9 mouse cellular contexts compared by ENCODE assay signal in genomic region chr17:35115046-35116019, GRCm38 (mm10). TPM values are rescaled to one million over a fixed set of nuclear protein-coding genes. Genes with fewer than 3 reads are reported as not detected.
A peak's percentile ranks its signal among the peaks of the same experiment; 100 is the strongest.
DNase-seq lines count a peak whose midpoint lies in the region; ATAC-seq and TF ChIP-seq lines count a peak whose summit lies in the region.
"Had no signal": no experiment of that assay in that cellular context is flagged by ENCODE, and none has a peak within 500 bp of the region (broad histone marks: within the 10 kb centered on the region; RNA-seq: fewer than 3 reads in every experiment).

Gene Ly6g5b (minus strand): TSS chr17:35115428.

- no peak within 1 kb of the TSS for H3K4me3 ChIP-seq in intestine, postnatal 0 days (ENCODE audit: low read depth, low read length)
- H3K4me3 ChIP-seq in intestine, embryonic 15.5 days (replicated peaks): no peak within 1 kb of the TSS
- H3K4me3 ChIP-seq in embryonic facial prominence, embryonic 11.5 days (ENCODE audit: low read depth, low read length): no peak within 1 kb of the TSS
- H3K4me3 ChIP-seq: limb, embryonic 12.5 days had no signal

- TF ChIP-seq CTCF in intestine, postnatal 0 days (IDR thresholded peaks at IDR 0.05; ENCODE audit: low read depth): peak; percentile 73

- H3K9me3 ChIP-seq in intestine, postnatal 0 days (ENCODE audit: control insufficient read depth): no peaks in the 10 kb centered on the region
- no peaks in the 10 kb centered on the region for H3K9me3 ChIP-seq in intestine, embryonic 15.5 days
- H3K9me3 ChIP-seq in embryonic facial prominence, embryonic 11.5 days (replicated peaks; ENCODE audit: control insufficient read depth, low read length): no peaks in the 10 kb centered on the region
- H3K9me3 ChIP-seq: limb, embryonic 12.5 days had no signal

- peaks cover 38% of the 10 kb centered on the region for H3K36me3 ChIP-seq in intestine, postnatal 0 days (ENCODE audit: control insufficient read depth, insufficient read depth)
- H3K36me3 ChIP-seq in intestine, embryonic 15.5 days: peaks cover 33% of the 10 kb centered on the region
- peaks cover 15% of the 10 kb centered on the region for H3K36me3 ChIP-seq in embryonic facial prominence, embryonic 11.5 days (replicated peaks; ENCODE audit: control insufficient read depth, insufficient read depth, low read depth, low read length)

- no peak within 1 kb of the TSS for H3K4me2 ChIP-seq in intestine, postnatal 0 days (replicated peaks; ENCODE audit: low read depth)
- no peak within 1 kb of the TSS for H3K4me2 ChIP-seq in intestine, embryonic 15.5 days (replicated peaks)
- no peak within 1 kb of the TSS for H3K4me2 ChIP-seq in embryonic facial prominence, embryonic 11.5 days (ENCODE audit: low read depth, low read length)
- H3K4me2 ChIP-seq: limb, embryonic 12.5 days had no signal

- H3K27ac ChIP-seq in intestine, postnatal 0 days (ENCODE audit: low read depth, low read length): no peak within 1 kb of the TSS
- no peak within 1 kb of the TSS for H3K27ac ChIP-seq in intestine, embryonic 15.5 days
- H3K27ac ChIP-seq in embryonic facial prominence, embryonic 11.5 days (replicated peaks; ENCODE audit: low read depth, low read length): no peak within 1 kb of the TSS
- H3K27ac ChIP-seq: limb, embryonic 12.5 days had no signal

- H3K9ac ChIP-seq in intestine, postnatal 0 days (ENCODE audit: low read depth, low read length): no peak within 1 kb of the TSS
- no peak within 1 kb of the TSS for H3K9ac ChIP-seq in intestine, embryonic 15.5 days
- H3K9ac ChIP-seq in embryonic facial prominence, embryonic 11.5 days (replicated peaks; ENCODE audit: low read length): no peak within 1 kb of the TSS
- H3K9ac ChIP-seq: limb, embryonic 12.5 days had no signal

- no peaks in the 10 kb centered on the region for H3K27me3 ChIP-seq in intestine, postnatal 0 days (replicated peaks; ENCODE audit: control insufficient read depth, insufficient read depth, low read length)
- H3K27me3 ChIP-seq in intestine, embryonic 15.5 days (replicated peaks): no peaks in the 10 kb centered on the region
- no peaks in the 10 kb centered on the region for H3K27me3 ChIP-seq in embryonic facial prominence, embryonic 11.5 days (ENCODE audit: control insufficient read depth, insufficient read depth, low read length)
- H3K27me3 ChIP-seq: limb, embryonic 12.5 days had no signal

- peak; percentile 34 for DNase-seq in ES-CJ7 (ENCODE audit: low read depth, low spot score)
- DNase-seq in embryonic facial prominence, embryonic 11.5 days (ENCODE audit: low spot score): peak; percentile 30
- DNase-seq in natural killer cell, adult 2 months (ENCODE audit: low spot score in 2 of 2): peak; percentile 27 to 52
- no peak for DNase-seq in frontal cortex, postnatal 14 days (ENCODE audit: low spot score in 2 of 2)
- DNase-seq in left cerebral cortex, adult 8-10 months (ENCODE audit: low spot score in 2 of 2): no peak
- DNase-seq in gastrocnemius, adult 8-10 months (ENCODE audit: low spot score in 2 of 2): no peak

- WGBS in intestine, postnatal 0 days: 85% methylated on average over 8 of the region's 8 CpGs
- 87% methylated on average over 8 of the region's 8 CpGs for WGBS in intestine, embryonic 15.5 days
- WGBS in embryonic facial prominence, embryonic 11.5 days: 84% methylated on average over 8 of the region's 8 CpGs

- H3K4me1 ChIP-seq in intestine, postnatal 0 days (replicated peaks; ENCODE audit: control insufficient read depth, insufficient read depth, low read length): no peaks in the 10 kb centered on the region
- peaks cover 8% of the 10 kb centered on the region for H3K4me1 ChIP-seq in intestine, embryonic 15.5 days (replicated peaks)
- H3K4me1 ChIP-seq in embryonic facial prominence, embryonic 11.5 days (ENCODE audit: control insufficient read depth, insufficient read depth, low read length): peaks cover 2% of the 10 kb centered on the region; the same call in 1 of the 2 replicates

- ATAC-seq in intestine, postnatal 0 days: no peak
- no peak for ATAC-seq in intestine, embryonic 15.5 days
- ATAC-seq in embryonic facial prominence, embryonic 11.5 days (replicated peaks; ENCODE audit: insufficient number of reproducible peaks, low FRiP score, low TSS enrichment, low read depth): no peak

RNA-seq across cellular contexts. Expression of gene Ly6g5b, which starts in this region (rescaled TPM):
- polyA plus RNA-seq in intestine, postnatal 0 days (2015; fragmentation: Nextera tagmentation; extraction: Ambion mirVana): 0.46 and 0.59 TPM in 2 replicates
- 0.83 and 0.85 TPM in 2 replicates for polyA plus RNA-seq in intestine, embryonic 15.5 days (2015; fragmentation: Nextera tagmentation; extraction: Ambion mirVana)
- polyA plus RNA-seq in embryonic facial prominence, embryonic 11.5 days (2014; fragmentation: Nextera tagmentation; extraction: Ambion mirVana): 0.53 and 1.1 TPM in 2 replicates
- total RNA-seq in left cerebral cortex, adult 8-10 months (2022): under 1 TPM; 0.32 to 1.00 (median 0.46) TPM
- total RNA-seq in gastrocnemius, adult 8-10 months (2022): not detected

Comparison
In these comparisons a context has a peak if more than half of its experiments do, and no peak if none do; other contexts are left out.
1. DNase-seq: peak in ES-CJ7 (single experiment), embryonic facial prominence, embryonic 11.5 days (single experiment) and natural killer cell, adult 2 months (2 of 2); none in frontal cortex, postnatal 14 days (0 of 2), left cerebral cortex, adult 8-10 months (0 of 2) and gastrocnemius, adult 8-10 months (0 of 2).